Mouse (Mus musculus): ENCODE measurements at regions not wholly inside any gene's neighbourhood (a gene's known extent, or its start where the extent isn't known, plus 50 kb on each side); places are given as distances from the start of the nearest gene placed in this dataset.

DNA sequence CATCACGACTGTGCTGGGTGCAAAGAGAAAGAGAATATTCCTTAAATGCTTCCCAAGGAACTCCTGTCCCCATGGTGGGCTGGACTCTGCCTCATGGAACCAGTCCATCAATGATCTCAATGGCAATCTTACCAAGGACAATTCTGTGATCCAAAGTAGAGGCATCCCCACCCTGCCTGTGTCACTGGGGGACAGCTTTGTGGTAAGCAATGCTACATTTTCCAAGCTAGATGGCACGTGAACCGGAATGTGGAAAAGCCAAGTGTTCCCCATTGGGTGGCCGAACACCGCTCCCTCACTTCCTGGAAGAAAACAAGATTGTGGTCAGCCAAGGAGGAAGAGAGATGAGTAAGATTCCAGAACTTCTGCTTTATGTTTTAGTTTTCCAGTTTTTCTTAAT, 164.7 kb upstream of the Tmtc1 start:
- Histone ChIP-seq H3K4me3 (replicated peaks; ENCODE audit: low read depth, low read length) (no peak overlapping the region), H3K4me1 (ENCODE audit: control insufficient read depth, insufficient read depth, low read length) (no peaks in the 10 kb centered on the region), H3K27me3 (ENCODE audit: control insufficient read depth, insufficient read depth, low read length) (no peaks in the 10 kb centered on the region), H3K27ac (replicated peaks; ENCODE audit: low read depth, low read length) (no peak overlapping the region), H3K4me2 (ENCODE audit: low read length) (no peak overlapping the region), H3K9me3 (ENCODE audit: control insufficient read depth, low read length) (no peaks in the 10 kb centered on the region), H3K36me3 (ENCODE audit: control insufficient read depth, insufficient read depth, low read length) (no peaks in the 10 kb centered on the region), H3K9ac (replicated peaks; ENCODE audit: low read length) (no peak overlapping the region)
- ATAC-seq (ENCODE audit: low FRiP score, low TSS enrichment) = no peak
- no peak for DNase-seq
- WGBS = 86% methylated on average over 5 of the region's 5 CpGs

DNA sequence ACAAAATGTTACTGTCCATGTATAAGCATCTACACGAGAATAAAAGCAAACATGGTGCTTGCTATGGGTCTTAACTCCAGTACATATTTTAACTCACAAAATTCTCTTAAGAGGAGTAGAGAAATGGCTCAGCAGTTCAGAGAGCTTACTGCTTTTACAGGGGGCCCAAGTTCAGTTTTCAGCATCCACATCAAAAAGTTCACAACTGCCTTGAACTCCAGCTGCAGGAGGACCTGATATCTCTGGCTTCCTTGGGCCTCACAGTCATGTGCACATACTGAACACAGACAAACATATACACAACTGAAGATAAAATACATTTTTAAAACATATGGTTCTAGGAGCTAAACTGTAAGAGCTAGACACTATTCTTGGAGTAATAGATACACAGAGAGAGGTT, 161.0 kb upstream of the Tmtc1 start:
- H3K9me3 ChIP-seq (ENCODE audit: control insufficient read depth, low read length) = no peaks in the 10 kb centered on the region
- H3K4me2 ChIP-seq (ENCODE audit: low read length) = no peak overlapping the region
- no peak overlapping the region for H3K4me3 ChIP-seq (replicated peaks; ENCODE audit: low read depth, low read length)
- H3K27me3 ChIP-seq (ENCODE audit: control insufficient read depth, insufficient read depth, low read length) = no peaks in the 10 kb centered on the region
- no peak overlapping the region for H3K27ac ChIP-seq (replicated peaks; ENCODE audit: low read depth, low read length)
- DNase-seq (no peak), ATAC-seq (ENCODE audit: low FRiP score, low TSS enrichment) (no peak)
- H3K36me3 ChIP-seq (ENCODE audit: control insufficient read depth, insufficient read depth, low read length) = no peaks in the 10 kb centered on the region
- WGBS = 81% methylated on average over 1 of the region's 1 CpGs
- H3K4me1 ChIP-seq (ENCODE audit: control insufficient read depth, insufficient read depth, low read length) = no peaks in the 10 kb centered on the region
- no peak overlapping the region for H3K9ac ChIP-seq (replicated peaks; ENCODE audit: low read length)

DNA sequence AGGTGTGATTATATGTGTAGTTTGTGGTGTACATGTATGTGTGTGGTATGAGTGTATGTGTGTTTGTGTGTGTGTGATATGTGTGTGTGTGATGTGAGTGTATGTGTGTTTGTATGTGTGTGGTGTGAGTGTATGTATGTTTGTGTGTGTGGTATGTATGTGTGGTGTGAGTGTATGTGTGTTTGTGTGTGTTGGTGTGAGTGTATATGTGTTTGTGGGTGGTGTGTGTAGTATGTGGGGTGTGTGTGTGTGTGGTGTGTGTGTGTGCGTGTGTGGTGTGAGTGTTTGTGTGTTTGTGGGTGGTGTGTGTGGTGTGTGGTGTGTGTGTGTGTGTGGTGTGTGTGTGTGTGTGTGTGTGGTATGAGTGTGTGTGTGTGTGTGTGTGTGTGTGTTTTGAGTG, 160.6 kb upstream of the Tmtc1 start:
- no peak overlapping the region for H3K9ac ChIP-seq (replicated peaks; ENCODE audit: low read length)
- 0% methylated on average over 1 of the region's 1 CpGs for WGBS
- H3K4me1 ChIP-seq (ENCODE audit: control insufficient read depth, insufficient read depth, low read length) = no peaks in the 10 kb centered on the region
- H3K4me3 ChIP-seq (replicated peaks; ENCODE audit: low read depth, low read length) = no peak overlapping the region
- no peaks in the 10 kb centered on the region for H3K9me3 ChIP-seq (ENCODE audit: control insufficient read depth, low read length)
- H3K36me3 ChIP-seq (ENCODE audit: control insufficient read depth, insufficient read depth, low read length) = no peaks in the 10 kb centered on the region
- no peak overlapping the region for H3K27ac ChIP-seq (replicated peaks; ENCODE audit: low read depth, low read length)
- H3K4me2 ChIP-seq (ENCODE audit: low read length) = no peak overlapping the region
- DNase-seq = no peak
- ATAC-seq (ENCODE audit: low FRiP score, low TSS enrichment) = no peak
- no peaks in the 10 kb centered on the region for H3K27me3 ChIP-seq (ENCODE audit: control insufficient read depth, insufficient read depth, low read length)

DNA sequence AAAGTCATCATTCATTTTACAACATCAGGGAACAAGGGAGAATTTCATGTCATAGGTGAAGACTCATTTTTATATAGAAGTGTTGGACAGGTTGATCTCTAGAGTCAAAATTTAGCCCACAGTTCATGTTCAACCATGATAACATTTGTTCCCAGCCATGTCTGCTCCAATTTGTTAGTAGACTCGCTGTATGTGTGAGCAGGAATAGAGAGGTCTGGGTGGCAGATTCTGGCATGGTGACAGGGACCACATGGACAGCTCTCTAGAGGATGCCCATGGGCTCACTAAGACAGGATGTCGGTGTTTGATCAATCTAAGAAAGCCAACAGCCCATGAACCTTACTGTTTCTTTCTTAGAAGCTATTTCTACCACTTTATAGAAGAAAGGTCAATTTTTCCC, 159.7 kb upstream of the Tmtc1 start:
- H3K27ac ChIP-seq (replicated peaks; ENCODE audit: low read depth, low read length) = no peak overlapping the region
- no peak overlapping the region for H3K4me3 ChIP-seq (replicated peaks; ENCODE audit: low read depth, low read length)
- no peaks in the 10 kb centered on the region for H3K9me3 ChIP-seq (ENCODE audit: control insufficient read depth, low read length)
- ATAC-seq (ENCODE audit: low FRiP score, low TSS enrichment) (no peak), DNase-seq (no peak)
- H3K9ac ChIP-seq (replicated peaks; ENCODE audit: low read length) = no peak overlapping the region
- H3K36me3 ChIP-seq (ENCODE audit: control insufficient read depth, insufficient read depth, low read length) = no peaks in the 10 kb centered on the region
- 92% methylated on average over 2 of the region's 2 CpGs for WGBS
- H3K4me1 ChIP-seq (ENCODE audit: control insufficient read depth, insufficient read depth, low read length) = peaks cover 5% of the 10 kb centered on the region
- no peak overlapping the region for H3K4me2 ChIP-seq (ENCODE audit: low read length)
- H3K27me3 ChIP-seq (ENCODE audit: control insufficient read depth, insufficient read depth, low read length) = no peaks in the 10 kb centered on the region

DNA sequence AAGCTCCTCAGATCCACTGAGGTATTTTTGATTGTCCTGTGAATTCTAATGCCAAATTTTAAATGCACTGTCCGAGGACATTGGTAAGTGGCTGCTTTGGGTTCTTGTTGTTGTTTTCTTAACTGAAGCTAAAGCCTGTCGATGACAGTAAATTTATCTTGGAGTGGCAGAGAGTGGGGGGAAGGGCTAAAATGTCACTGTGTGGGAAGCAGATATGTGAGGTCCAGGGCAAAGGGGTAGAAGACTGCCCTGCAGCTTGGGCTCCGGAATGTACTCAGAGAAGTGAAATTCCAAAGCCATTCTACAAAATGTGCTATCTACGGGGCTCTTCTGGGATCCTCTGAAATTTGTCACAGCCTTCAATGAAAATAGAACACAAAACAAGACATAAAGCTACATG, 159.3 kb upstream of the Tmtc1 start:
- H3K9ac ChIP-seq (replicated peaks; ENCODE audit: low read length) = no peak overlapping the region
- ATAC-seq (ENCODE audit: low FRiP score, low TSS enrichment) (no peak), DNase-seq (no peak)
- no peak overlapping the region for H3K4me2 ChIP-seq (ENCODE audit: low read length)
- WGBS = 94% methylated on average over 4 of the region's 4 CpGs
- no peaks in the 10 kb centered on the region for H3K27me3 ChIP-seq (ENCODE audit: control insufficient read depth, insufficient read depth, low read length)
- no peaks in the 10 kb centered on the region for H3K9me3 ChIP-seq (ENCODE audit: control insufficient read depth, low read length)
- no peak overlapping the region for H3K27ac ChIP-seq (replicated peaks; ENCODE audit: low read depth, low read length)
- peaks cover 8% of the 10 kb centered on the region for H3K4me1 ChIP-seq (ENCODE audit: control insufficient read depth, insufficient read depth, low read length)
- H3K36me3 ChIP-seq (ENCODE audit: control insufficient read depth, insufficient read depth, low read length) = no peaks in the 10 kb centered on the region
- no peak overlapping the region for H3K4me3 ChIP-seq (replicated peaks; ENCODE audit: low read depth, low read length)

DNA sequence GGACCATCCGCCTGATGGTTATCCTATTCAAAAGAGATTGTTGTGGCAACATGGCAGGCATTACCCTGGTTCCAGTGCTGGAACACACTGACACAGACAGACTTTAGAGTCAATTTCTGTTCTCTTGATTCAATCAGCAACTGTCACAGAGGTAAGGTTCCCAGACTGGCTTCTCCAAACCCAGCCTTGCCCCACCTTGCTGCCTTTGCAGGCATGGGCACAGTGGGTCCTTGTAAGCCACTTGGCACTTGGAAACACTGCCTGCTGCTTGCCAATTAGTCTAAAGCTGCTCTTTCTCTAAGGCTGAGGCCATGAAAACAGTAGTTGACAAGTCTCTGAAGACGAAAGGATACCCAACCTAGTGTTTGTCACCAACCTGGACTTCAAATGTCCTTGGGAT, 158.7 kb upstream of the Tmtc1 start:
- Histone ChIP-seq H3K4me1 (ENCODE audit: control insufficient read depth, insufficient read depth, low read length) (peaks cover 10% of the 10 kb centered on the region), H3K9me3 (ENCODE audit: control insufficient read depth, low read length) (no peaks in the 10 kb centered on the region), H3K9ac (replicated peaks; ENCODE audit: low read length) (no peak overlapping the region), H3K4me3 (replicated peaks; ENCODE audit: low read depth, low read length) (no peak overlapping the region), H3K27me3 (ENCODE audit: control insufficient read depth, insufficient read depth, low read length) (no peaks in the 10 kb centered on the region), H3K4me2 (ENCODE audit: low read length) (no peak overlapping the region), H3K36me3 (ENCODE audit: control insufficient read depth, insufficient read depth, low read length) (no peaks in the 10 kb centered on the region), H3K27ac (replicated peaks; ENCODE audit: low read depth, low read length) (no peak overlapping the region)
- 83% methylated on average over 2 of the region's 2 CpGs for WGBS
- ATAC-seq (ENCODE audit: low FRiP score, low TSS enrichment) (no peak), DNase-seq (no peak)

DNA sequence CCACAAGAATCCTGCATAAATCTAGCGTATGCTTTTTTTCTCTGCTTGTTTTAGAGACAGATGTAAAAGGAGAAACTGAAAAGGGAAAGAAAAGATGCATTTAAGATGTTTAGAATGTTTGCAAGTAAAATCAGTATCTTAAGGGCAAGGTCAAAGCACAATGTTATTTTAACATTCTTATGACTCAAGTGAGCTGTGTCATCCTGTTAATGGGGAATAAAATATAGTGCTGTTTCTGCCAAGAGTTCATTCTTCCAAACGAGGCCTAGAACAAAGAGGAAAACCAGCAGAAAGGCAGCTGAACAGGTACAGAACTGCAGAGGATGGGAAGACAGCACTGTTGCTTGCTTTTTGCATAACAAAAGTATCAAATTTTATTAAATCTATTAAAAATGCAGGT, 156.7 kb upstream of the Tmtc1 start:
- H3K27ac ChIP-seq (replicated peaks; ENCODE audit: low read depth, low read length) = no peak overlapping the region
- ATAC-seq (ENCODE audit: low FRiP score, low TSS enrichment) (no peak), DNase-seq (no peak)
- no peak overlapping the region for H3K4me2 ChIP-seq (ENCODE audit: low read length)
- H3K9me3 ChIP-seq (ENCODE audit: control insufficient read depth, low read length) = no peaks in the 10 kb centered on the region
- H3K9ac ChIP-seq (replicated peaks; ENCODE audit: low read length) = no peak overlapping the region
- no peaks in the 10 kb centered on the region for H3K36me3 ChIP-seq (ENCODE audit: control insufficient read depth, insufficient read depth, low read length)
- no peak overlapping the region for H3K4me3 ChIP-seq (replicated peaks; ENCODE audit: low read depth, low read length)
- H3K4me1 ChIP-seq (ENCODE audit: control insufficient read depth, insufficient read depth, low read length) = peaks cover 10% of the 10 kb centered on the region
- H3K27me3 ChIP-seq (ENCODE audit: control insufficient read depth, insufficient read depth, low read length) = no peaks in the 10 kb centered on the region
- 60% methylated on average over 2 of the region's 2 CpGs for WGBS

DNA sequence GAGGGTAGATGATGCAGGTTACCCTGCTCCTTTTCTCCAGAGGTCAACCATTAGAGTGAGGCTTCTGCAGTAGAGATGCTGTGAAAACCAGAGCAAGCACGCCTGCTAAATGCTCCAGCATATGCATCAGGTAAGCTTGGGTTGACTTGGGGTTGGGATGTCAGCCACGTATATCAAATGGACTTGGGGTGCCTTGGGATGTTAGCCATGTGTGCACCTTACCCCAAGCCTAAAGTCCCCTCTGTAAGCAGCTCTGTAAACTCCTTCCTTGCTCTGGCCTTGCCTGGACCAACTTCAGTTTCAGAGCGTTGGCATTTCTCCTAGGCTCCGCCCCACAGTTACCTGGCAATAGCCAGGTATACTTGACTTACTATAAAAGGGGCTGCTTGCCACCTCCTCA, 155.3 kb upstream of the Tmtc1 start:
- peaks cover 10% of the 10 kb centered on the region for H3K4me1 ChIP-seq (ENCODE audit: control insufficient read depth, insufficient read depth, low read length)
- H3K4me2 ChIP-seq (ENCODE audit: low read length) = no peak overlapping the region
- H3K27ac ChIP-seq (replicated peaks; ENCODE audit: low read depth, low read length) = no peak overlapping the region
- no peak for ATAC-seq (ENCODE audit: low FRiP score, low TSS enrichment)
- H3K9me3 ChIP-seq (ENCODE audit: control insufficient read depth, low read length) = no peaks in the 10 kb centered on the region
- no peaks in the 10 kb centered on the region for H3K27me3 ChIP-seq (ENCODE audit: control insufficient read depth, insufficient read depth, low read length)
- 77% methylated on average over 4 of the region's 4 CpGs for WGBS
- H3K36me3 ChIP-seq (ENCODE audit: control insufficient read depth, insufficient read depth, low read length) = no peaks in the 10 kb centered on the region
- H3K4me3 ChIP-seq (replicated peaks; ENCODE audit: low read depth, low read length) = no peak overlapping the region
- H3K9ac ChIP-seq (replicated peaks; ENCODE audit: low read length) = no peak overlapping the region
- no peak for DNase-seq

DNA sequence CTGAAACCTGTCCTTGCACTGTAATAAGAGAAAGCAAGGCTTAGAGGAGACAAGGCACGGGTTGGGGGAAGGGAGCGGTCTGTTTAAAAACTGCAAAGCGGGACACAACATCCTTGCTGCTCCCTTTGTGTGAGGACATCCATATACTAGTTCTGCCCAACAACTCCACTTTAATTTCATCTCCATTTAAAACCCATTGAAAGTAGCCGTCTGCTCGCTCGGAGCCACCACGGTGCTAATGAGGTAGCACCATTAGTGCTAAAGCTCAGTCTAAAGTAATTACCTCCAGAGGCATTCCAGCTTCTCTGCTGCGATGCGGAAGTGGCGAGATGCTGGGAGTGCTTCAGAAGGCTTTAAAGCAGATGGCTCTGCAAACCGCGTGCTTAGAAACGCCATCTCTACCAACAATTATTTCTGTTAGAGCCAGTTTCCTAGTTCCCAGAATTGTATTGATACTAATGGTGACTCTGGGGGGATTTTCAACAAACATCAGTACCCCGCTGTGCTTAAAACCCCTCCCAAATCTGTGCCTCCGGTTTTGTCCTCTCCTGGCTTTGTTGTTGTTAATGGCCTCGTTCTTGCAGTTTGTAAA, 154.7 kb upstream of the Tmtc1 start:
- Histone ChIP-seq H3K9me3 (ENCODE audit: control insufficient read depth, low read length) (no peaks in the 10 kb centered on the region), H3K9ac (replicated peaks; ENCODE audit: low read length) (no peak overlapping the region), H3K4me1 (ENCODE audit: control insufficient read depth, insufficient read depth, low read length) (peaks cover 10% of the 10 kb centered on the region), H3K36me3 (ENCODE audit: control insufficient read depth, insufficient read depth, low read length) (no peaks in the 10 kb centered on the region), H3K27ac (replicated peaks; ENCODE audit: low read depth, low read length) (no peak overlapping the region), H3K4me3 (replicated peaks; ENCODE audit: low read depth, low read length) (no peak overlapping the region), H3K27me3 (ENCODE audit: control insufficient read depth, insufficient read depth, low read length) (no peaks in the 10 kb centered on the region), H3K4me2 (ENCODE audit: low read length) (peak overlapping the region; percentile 42)
- no peak; the same call in 1 of the 2 replicates for ATAC-seq (ENCODE audit: low FRiP score, low TSS enrichment)
- 8% methylated on average over 16 of the region's 16 CpGs for WGBS
- DNase-seq = peak; percentile 65
